Comparison of ENCODE assay signal across 9 mouse cellular contexts in genomic region chr10:16789641-16790243, GRCm38 (mm10).
DNase-seq lines count a peak whose midpoint lies in the region; ATAC-seq lines count a peak whose summit lies in the region.
"Had no signal": no experiment of that assay in that cellular context is flagged by ENCODE, and none has a peak within 500 bp of the region (broad histone marks: within the 10 kb centered on the region; RNA-seq: fewer than 3 reads in every experiment).

No protein-coding gene starts in this region.

- no peaks in the 10 kb centered on the region for H3K9me3 ChIP-seq in heart, embryonic 12.5 days (replicated peaks)
- H3K9me3 ChIP-seq in kidney, embryonic 16.5 days (ENCODE audit: low read length) = no peaks in the 10 kb centered on the region
- H3K9me3 ChIP-seq in intestine, embryonic 15.5 days = no peaks in the 10 kb centered on the region
- H3K9me3 ChIP-seq: limb, embryonic 12.5 days had no signal

- H3K36me3 ChIP-seq in heart, embryonic 12.5 days = no peaks in the 10 kb centered on the region
- H3K36me3 ChIP-seq in kidney, embryonic 16.5 days (ENCODE audit: insufficient read depth, low read length) = no peaks in the 10 kb centered on the region
- H3K36me3 ChIP-seq in intestine, embryonic 15.5 days = no peaks in the 10 kb centered on the region
- H3K36me3 ChIP-seq: limb, embryonic 12.5 days had no signal

- no peak overlapping the region for H3K4me2 ChIP-seq in heart, embryonic 12.5 days
- no peak overlapping the region for H3K4me2 ChIP-seq in kidney, embryonic 16.5 days (replicated peaks; ENCODE audit: low read depth, low read length)
- no peak overlapping the region for H3K4me2 ChIP-seq in intestine, embryonic 15.5 days (replicated peaks)
- H3K4me2 ChIP-seq: limb, embryonic 12.5 days had no signal

- H3K27me3 ChIP-seq in heart, embryonic 12.5 days (replicated peaks) = no peaks in the 10 kb centered on the region
- no peaks in the 10 kb centered on the region for H3K27me3 ChIP-seq in kidney, embryonic 16.5 days (ENCODE audit: insufficient read depth, low read length)
- H3K27me3 ChIP-seq in intestine, embryonic 15.5 days (replicated peaks) = no peaks in the 10 kb centered on the region
- H3K27me3 ChIP-seq: limb, embryonic 12.5 days had no signal

- no peaks in the 10 kb centered on the region for H3K4me1 ChIP-seq in heart, embryonic 12.5 days (replicated peaks)
- H3K4me1 ChIP-seq in kidney, embryonic 16.5 days (ENCODE audit: insufficient read depth, low read length) = no peaks in the 10 kb centered on the region
- H3K4me1 ChIP-seq in intestine, embryonic 15.5 days (replicated peaks) = no peaks in the 10 kb centered on the region

- no peak overlapping the region for H3K9ac ChIP-seq in heart, embryonic 12.5 days
- no peak overlapping the region for H3K9ac ChIP-seq in kidney, embryonic 16.5 days (replicated peaks; ENCODE audit: low read length)
- no peak overlapping the region for H3K9ac ChIP-seq in intestine, embryonic 15.5 days
- H3K9ac ChIP-seq: limb, embryonic 12.5 days had no signal

- H3K4me3 ChIP-seq in heart, embryonic 12.5 days = no peak overlapping the region
- H3K4me3 ChIP-seq in kidney, embryonic 16.5 days (ENCODE audit: low read length) = no peak overlapping the region
- H3K4me3 ChIP-seq in intestine, embryonic 15.5 days (replicated peaks) = no peak overlapping the region
- H3K4me3 ChIP-seq: limb, embryonic 12.5 days had no signal

- no peak for ATAC-seq in heart, embryonic 12.5 days (ENCODE audit: insufficient number of reproducible peaks, low FRiP score)
- ATAC-seq in kidney, embryonic 16.5 days (ENCODE audit: low FRiP score, low TSS enrichment) = 0 out of 2 replicates have a peak, but pooled peaks have one; percentile 15
- no peak for ATAC-seq in intestine, embryonic 15.5 days

- 68% methylated on average over 4 of the region's 4 CpGs for WGBS in heart, embryonic 12.5 days
- 61% methylated on average over 4 of the region's 4 CpGs for WGBS in kidney, embryonic 16.5 days
- 65% methylated on average over 4 of the region's 4 CpGs for WGBS in intestine, embryonic 15.5 days

- DNase-seq in heart, adult 9 months (ENCODE audit: low spot score in 2 of 2) = peak; percentile 54 to 81
- DNase-seq in 3T3-L1 (ENCODE audit: low read depth, low spot score) = peak; percentile 4
- DNase-seq in embryo, embryonic 10.5 days (ENCODE audit: low spot score) = peak; percentile 62
- no peak for DNase-seq in thymus, postnatal 36 days
- DNase-seq in urinary bladder, postnatal 4 days (ENCODE audit: low spot score in 2 of 2) = no peak

- H3K27ac ChIP-seq in heart, embryonic 12.5 days (ENCODE audit: poor library complexity, severe bottlenecking) = no peak overlapping the region
- H3K27ac ChIP-seq in kidney, embryonic 16.5 days (ENCODE audit: low read length) = no peak overlapping the region
- no peak overlapping the region for H3K27ac ChIP-seq in intestine, embryonic 15.5 days
- H3K27ac ChIP-seq: limb, embryonic 12.5 days had no signal

Comparison
In these comparisons a context has a peak if more than half of its experiments do, and no peak if none do; other contexts are left out.
1. DNase-seq: peak in heart, adult 9 months (2 of 2), 3T3-L1 (single experiment) and embryo, embryonic 10.5 days (single experiment); none in thymus, postnatal 36 days (0 of 2) and urinary bladder, postnatal 4 days (0 of 2).